Mouse (Mus musculus) right cerebral cortex, postnatal 25 days (tissue): Measurements from ENCODE around the gene Ucp1.
A peak's percentile ranks its signal among the peaks of the same experiment; 100 is the strongest.
"Not testable (repeated sequence)": the region's sequence is repeated elsewhere in the genome, so short reads cannot be mapped to it uniquely, and the experiment has no call there.

Experiments used
- DNase-seq: peaks from one replicate; pipeline ENCODE4 v3.0.0; 2022

Gene Ucp1

DNA sequence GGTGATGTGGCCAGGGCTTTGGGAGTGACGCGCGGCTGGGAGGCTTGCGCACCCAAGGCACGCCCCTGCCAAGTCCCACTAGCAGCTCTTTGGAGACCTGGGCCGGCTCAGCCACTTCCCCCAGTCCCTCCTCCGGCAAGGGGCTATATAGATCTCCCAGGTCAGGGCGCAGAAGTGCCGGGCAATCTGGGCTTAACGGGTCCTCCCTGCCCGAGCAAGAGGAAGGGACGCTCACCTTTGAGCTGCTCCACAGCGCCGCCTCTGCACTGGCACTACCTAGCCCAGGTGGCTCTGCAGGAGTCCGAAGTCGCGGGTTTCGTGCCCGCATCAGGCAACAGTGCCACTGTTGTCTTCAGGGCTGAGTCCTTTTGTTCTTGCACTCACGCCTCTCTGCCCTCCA lies at the start of gene Ucp1:
TSS of gene Ucp1 (plus strand) at position 177 of the 400 bp plus-strand sequence.
- no peak for DNase-seq

DNA sequence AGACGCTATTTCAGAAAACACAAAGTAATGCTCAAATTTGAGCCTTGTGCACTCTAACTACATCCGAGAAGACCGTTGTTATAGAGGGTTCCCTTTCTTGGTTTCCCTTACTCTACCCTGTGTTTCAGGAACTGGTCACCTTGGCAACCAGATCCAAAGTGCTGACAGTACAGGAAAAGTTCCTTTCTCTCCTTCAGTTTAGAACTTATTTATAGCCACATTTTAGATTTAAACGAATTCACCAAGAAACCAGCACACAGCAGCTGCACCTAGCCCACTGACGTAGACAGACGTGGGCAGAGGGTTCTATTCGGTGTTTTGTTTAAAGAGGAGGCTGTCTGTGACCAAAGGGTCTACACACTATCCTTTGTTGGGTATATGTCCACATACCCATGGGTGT lies 46.0 kb upstream of the Ucp1 start:
- peak; percentile 35 for DNase-seq

DNA sequence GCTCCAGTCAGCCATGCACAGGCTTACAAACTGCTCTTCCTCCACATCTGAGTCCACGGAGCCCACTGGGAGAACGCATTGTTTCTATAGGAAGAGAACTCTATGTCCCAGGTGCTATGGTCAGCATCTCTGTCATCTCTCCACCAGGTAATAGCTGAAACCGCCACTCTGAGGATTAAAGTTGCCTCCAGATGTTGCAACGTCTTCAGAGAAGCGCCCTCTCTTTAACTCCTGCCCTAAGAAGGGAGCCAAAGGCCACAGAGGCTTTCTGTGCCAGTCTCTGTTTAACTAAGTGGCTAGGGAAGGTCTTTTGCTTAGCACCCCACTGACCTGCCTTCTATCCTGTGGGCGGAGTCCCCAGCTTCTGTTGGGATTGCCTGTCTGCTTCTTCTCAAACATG lies 39.3 kb upstream of the Ucp1 start:
- DNase-seq, result no peak

DNA sequence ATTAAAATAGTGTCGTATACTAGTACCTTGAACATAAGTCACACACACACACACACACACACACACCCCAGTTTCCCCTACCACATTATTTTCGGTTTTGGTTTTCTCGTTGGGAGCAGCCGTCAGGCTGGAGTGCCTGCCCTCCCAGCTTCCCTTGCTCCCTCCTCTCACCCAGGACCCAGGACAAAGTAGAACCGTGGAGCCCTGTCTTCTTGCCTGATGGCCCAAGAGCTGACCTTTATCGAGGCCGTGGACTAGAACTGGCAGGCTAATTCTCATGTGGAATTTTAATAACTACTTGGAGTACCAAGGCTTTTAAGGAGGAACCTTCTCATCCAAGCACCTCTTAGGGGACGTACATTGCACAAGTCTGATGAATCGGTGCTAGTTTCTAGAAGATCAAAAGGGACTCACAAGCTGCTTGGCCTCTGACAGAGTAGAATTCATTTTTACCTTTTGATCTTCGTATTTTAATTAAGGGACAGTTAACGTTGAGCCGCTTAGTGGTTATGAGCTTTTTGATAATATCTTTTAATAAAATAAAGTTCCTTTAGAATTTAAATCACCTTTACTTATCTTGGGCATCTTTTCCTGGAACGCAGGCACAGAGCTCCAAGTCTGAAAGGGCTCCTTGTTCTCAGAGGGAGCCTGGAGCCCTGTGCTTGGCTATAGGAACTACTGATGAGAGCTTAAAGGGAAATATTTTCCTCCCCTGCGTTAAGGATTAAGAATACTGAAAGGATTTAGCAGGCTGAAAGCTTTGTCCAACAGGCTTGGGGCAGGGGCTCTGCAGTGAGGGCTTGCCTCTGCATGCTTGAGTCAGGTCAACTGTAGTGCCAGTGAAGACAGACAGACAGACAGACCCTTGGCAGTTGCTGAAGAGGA lies 38.5 kb upstream of the Ucp1 start:
- no peak for DNase-seq

DNA sequence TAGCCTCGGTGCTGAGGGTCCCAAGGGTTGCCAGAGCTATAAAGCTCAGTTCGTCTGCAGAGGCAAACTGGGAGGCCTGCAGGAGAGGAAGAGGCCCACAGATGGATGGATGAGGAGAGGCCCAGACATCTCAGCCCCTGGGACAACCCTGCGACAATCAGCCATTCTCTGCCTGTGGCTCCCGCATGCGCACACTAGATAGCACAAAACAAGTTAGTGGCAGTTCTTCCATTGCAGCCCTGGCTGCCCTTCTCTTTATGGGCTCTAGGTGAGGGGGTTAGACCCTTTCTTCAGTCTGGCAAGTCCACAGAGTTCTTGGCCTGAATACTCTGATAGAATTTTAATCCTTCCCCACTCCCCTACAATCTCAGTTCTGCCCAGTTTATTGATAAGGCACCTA lies 37.4 kb upstream of the Ucp1 start:
- no peak for DNase-seq

DNA sequence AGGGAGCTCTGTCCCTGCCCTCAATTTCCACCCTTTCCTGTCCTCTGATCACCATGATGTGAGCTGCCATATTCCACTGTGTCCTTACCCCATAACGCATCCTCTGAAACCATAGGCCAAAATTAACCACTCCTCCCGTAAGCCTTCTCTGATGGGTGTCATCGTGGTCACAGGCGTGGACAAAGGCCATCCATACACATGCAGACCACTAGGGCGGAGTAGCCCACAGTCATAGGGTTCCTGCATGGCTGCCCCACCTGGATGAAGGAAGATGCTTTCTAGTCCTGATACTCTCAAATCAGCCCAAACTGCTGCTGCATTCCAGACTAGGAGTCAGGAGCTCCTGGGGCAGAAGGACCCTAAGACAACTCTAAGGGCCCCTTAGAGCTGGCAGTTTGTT lies 32.5 kb upstream of the Ucp1 start:
- DNase-seq, result no peak

DNA sequence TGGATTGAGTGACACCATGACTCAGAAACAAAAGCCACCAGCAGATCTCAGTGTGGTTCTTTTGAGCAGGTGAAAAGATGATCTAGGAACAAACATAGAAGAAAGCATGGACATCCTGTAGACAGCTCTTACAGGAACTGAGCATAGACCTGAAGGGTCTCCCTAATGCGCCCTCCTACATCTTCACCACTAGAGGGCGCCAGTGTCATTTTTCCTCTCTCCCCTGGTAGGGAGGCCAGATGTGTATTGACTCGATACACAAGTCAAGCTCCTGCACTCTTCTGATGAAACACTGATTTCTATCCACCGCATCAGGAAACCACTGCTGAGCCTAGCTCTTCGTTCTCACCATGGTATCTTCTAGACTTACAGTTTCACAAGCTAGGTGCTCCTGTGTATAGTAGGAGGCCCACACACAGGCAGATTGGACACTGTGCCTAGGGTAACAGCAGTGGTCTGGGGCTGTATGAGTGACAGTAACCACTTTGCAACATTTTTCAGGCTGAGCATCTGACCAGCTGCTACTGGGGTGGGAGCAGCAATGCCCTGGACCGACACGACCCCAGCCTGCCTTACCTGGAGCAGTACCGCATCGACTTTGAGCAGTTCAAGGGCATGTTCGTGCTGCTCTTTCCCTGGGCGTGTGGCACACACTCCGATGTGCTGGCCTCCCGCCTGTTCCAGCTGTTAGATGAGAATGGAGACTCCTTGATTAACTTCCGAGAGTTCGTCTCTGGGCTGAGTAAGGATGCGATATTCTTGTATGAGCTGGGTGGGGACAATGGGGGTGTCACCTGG lies 29.5 kb upstream of the Ucp1 start:
- DNase-seq, result peak; percentile 27

DNA sequence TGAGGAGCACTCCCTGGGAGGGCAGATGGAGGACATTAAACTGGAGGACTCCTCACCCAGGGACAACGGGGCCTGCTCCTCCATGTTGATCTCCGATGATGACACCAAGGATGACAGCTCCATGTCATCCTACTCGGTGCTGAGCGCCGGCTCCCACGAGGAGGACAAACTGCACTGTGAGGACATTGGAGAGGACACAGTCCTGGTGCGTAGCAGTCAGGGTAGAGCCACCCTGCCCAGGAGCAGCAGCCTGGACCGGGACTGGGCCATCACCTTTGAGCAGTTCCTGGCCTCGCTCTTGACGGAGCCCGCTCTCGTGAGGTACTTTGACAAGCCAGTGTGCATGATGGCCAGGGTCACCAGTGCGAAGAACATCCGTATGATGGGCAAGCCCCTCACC lies 19.0 kb upstream of the Ucp1 start:
- no peak for DNase-seq

DNA sequence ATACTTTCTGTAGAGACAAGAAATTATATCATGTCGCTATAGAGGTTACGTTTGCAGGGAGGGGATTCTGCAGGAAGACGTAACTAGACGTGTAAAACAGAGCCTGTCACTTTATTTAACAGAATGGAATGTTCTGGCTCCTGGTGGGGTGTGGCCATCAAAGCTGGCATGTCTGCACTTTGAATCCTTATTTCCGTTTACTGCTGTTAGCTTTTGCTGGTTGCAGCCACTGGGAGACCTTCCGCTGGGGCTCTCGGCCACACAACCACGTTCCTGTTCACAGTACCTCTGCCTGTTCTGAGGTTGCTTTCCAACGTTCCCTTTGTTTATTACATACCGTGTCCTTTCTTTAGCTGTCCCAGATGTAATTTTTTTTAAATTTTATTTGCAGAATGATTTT lies 17.7 kb upstream of the Ucp1 start:
- no peak for DNase-seq

DNA sequence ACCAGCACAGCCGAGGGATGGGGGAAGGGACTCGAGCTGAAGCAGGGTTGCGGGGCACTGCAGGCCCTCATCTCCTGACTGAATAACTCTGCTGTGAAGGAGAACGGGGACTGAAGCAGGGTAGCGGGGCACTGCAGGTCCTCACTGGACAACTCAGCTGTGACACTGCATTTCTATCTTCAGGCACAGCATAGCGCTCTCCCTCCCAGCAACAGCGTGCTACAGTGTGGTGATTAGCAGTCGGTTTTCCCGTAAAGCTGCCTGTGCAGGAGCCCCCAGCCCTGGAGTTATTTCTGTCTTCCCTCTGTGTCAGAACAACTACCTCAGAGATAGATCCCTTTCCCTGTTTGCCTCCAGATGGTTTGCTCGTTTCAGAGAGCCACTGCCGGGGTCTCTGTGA lies 15.7 kb upstream of the Ucp1 start:
- no peak for DNase-seq

DNA sequence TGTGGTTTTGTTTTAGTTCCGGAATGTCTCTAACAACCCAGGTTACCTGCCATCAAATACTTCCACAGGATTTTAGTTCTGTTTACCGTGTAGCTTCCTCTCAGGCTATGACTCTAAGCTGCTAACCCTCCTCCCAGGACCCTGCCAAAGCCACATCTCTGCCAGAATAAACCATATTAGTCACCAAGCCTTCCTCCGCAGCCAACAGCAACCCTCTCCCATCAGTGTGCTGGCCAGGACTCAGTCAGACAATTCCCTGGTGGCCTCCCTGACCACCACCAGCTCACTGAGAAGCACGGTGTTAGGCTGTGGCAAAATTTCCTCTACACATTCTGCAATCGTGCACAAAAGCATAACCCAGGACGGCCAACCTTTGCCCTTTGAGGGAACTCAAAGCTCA lies 11.7 kb upstream of the Ucp1 start:
- no peak for DNase-seq

DNA sequence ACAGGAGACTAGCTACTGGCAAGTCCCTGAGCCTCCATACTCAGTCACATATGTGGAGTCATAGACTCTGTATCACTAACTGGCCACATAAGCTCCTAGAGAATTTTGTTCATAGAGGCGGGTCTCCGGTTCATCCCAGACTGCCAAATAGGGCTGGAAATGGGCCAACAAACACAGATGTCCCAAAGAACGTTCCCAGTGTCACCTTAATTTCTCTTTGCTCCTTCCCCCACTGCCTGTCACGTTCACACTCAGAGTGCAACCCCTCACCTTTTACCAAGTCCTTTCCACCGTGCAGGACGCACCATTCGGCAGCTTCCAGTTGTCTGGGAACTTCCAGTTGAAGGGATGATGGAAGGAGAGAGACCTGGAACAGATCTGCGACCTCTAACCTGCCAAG lies 4.8 kb upstream of the Ucp1 start:
- DNase-seq, result no peak

DNA sequence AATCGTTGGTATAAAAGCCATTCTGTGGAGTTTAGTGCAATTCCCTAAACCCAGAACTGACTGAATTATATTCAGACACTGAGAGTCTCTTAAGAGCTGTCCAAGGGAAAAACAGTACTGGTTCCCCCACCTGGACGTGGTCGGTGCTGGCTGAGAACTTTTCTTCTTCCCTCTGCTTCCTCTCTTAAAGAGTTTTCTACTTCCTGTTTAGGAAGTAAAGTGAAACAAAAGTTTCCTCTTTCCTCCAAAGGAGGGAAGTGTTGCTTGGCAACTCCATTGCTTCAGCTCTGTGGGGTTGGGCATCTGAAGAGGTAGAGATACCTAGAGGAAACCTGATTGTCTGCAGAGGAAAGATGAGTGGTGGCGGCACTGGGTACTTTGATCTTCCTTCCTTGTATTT lies 7.2 kb downstream of the Ucp1 start:
- no peak for DNase-seq

DNA sequence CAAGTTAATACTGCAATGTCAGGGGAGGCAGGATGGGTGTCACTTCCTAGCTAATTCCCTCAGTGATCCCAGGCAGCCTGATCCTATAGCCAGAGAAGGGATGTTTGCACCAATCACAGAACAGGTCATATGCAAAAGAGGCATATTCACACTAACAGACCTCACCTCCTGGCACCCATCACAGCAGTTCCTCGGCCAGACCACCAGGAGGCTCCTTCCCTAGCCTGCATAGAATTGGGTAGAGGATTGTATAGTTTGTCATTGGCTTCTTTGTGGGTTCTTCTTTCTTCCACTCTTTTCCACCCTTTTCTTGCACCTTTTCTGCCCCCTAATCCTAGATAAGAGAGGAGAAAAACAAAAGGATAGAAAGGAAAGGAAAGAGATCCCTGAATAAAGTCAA lies 10.0 kb downstream of the Ucp1 start:
- no peak for DNase-seq

DNA sequence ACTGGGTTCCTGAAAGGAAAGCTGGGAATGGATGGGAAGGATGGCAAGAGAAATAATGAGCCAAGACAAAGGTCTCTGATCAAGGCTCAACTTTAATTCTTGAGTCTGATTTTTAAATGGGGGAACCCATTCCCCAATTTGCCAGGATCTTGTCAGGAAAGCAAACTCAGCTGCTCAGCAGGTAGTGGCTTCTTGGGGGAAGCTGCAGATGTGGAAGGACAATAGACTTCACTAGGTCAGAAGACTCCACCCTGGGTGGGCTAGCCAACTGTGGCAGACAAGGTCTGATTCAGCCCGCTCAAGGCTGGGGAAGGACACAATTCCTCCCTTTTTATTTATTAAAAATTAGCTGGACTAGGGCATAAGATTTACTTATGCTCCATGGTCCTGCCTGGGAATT lies 14.8 kb downstream of the Ucp1 start:
- no peak for DNase-seq

DNA sequence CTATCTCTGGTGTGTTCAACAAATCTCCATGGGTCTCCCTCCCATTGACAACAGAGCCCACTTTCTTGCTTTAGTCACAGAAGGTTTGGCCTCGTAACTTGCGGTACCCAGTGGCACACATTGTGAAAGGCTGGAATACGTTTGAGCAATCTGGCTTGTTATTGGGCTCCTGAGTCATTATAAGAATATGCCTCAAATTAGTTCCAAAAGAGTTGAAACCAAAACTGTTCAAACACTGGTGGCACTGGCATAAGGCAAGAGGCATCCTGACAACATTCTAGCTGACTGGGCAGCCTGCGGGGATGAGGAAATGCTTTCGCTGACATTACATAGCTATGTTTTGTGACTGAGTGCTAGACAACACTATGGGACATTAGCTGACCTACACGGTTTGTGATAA lies 19.7 kb downstream of the Ucp1 start:
- DNase-seq, result no peak

DNA sequence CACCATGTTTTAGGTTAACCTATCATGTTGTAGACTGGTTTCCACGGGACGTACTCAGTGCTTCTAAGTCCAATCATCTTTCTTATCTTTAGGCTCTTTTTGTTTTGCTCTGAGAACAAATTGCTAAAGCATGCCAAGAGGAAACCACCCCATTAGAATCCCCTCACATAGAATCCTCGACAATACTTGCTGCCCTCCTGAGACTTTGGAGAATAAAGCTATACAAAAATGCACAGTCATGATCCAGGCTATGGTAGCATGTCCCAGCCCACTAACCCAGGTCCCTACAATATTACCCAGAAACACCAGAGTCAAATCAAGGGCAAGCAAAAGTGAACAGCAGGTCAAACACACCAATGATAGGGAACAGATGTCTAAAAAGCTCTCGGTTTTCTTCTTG lies 24.9 kb downstream of the Ucp1 start:
- DNase-seq, result not testable (repeated sequence)

DNA sequence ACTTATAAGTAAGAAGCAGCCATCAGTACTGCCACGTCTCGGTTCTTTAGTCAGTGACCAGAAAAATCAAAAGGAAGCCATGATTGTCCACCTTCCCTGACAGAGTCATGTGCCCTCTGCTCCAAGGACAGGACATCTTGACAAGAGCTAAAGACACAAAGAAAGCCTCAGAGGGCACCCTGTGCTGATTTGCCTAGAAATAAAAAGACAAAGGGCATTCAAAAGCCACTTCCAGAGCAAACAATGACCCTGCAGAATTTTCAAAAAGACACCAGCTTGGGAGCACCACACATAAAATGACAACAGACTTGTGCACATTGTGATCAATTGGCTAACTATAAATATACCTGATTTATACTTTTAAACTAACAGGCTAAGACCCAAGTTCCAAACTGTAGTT lies 25.5 kb downstream of the Ucp1 start:
- DNase-seq, result no peak

DNA sequence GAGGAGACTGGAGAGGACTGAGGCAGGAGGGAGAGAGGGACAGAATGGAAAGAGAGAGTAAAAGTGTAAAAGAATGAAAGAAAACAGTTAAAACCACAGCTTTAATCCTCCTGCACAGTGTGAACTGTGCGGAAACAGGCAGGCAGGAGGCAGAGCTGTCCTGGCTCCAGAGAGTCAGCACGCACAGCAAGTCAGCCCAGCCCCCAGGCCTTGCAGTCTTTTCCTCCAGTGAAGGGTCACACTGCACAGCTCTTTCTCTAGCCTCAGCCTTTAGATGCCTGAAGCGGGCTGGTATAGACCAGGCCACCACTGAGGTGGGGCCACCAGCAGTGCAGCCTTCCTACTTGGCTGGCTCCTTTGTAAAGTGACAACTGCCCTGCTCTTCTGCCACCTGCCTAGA lies 30.4 kb downstream of the Ucp1 start:
- no peak for DNase-seq

DNA sequence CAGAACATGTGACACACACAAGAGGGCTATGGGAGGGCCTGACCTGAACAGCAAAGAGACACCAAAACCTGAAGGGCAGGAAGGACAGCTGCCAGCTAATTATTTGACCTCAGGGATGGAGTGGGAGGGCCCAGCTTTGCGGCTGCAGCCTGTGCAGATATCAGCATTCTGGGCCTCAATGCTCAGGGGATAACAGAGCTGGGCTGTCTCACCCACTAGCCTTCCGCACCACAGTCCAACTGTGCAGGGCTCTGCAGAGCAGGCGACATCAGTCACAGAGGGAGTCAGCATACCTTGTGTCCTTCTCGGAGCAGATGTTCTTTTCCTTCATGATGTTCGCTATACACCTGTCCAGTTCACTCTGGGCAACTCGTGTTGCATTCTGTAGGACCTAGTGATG lies 32.2 kb downstream of the Ucp1 start:
- no peak for DNase-seq

DNA sequence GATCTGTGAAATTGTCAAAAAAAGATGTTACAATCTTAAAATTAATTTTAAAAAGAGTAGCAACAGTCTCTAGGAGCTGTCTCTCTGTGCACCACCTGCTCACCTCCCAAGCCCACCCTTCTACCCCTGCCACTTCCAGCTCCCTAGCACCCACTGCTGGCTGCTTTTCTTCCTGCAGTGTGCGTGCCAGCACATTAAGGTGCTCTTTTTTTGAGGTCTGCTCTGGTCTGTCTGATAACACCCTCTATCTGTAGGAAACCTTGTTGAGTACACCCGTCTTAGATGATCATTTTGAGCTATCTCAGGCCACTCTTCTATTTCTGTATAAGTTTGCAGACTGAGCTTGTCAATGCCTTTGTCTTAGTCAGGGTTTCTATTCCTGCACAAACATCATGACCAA lies 32.9 kb downstream of the Ucp1 start:
- no peak for DNase-seq

DNA sequence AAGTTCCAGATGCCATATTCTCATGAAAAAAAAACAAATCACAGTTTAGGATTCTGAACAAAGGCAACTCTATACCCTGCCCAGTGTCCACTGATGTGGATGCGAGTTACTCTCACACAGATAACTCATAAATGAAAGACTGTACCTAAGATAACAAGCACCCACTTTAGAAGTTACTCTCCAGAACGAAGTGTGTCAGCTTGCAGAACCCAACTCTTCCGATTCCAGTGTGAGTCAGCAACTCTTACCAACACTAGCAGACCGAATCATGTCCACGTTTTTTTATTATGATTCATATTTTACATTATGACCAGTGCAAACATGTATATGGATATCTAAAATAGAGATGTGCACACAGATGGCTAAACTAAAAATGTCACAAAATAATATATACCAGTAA lies 37.7 kb downstream of the Ucp1 start:
- DNase-seq, result no peak

DNA sequence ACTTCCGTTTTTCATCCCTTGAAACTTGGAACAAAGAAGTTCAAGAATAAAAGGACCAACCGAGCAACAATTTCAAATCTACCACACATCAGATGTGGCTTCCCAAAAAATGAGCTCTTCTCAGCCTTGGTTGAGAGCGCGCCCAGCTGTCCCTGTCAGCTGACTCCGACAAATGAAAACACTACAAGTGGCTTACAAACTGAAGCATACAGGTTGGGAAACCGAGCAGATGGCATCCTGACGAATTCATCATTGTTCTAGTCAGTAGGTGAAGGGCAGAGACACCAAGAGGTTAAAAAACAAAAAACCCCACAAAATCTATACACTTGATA lies 41.4 kb downstream of the Ucp1 start:
- DNase-seq, result no peak

DNA sequence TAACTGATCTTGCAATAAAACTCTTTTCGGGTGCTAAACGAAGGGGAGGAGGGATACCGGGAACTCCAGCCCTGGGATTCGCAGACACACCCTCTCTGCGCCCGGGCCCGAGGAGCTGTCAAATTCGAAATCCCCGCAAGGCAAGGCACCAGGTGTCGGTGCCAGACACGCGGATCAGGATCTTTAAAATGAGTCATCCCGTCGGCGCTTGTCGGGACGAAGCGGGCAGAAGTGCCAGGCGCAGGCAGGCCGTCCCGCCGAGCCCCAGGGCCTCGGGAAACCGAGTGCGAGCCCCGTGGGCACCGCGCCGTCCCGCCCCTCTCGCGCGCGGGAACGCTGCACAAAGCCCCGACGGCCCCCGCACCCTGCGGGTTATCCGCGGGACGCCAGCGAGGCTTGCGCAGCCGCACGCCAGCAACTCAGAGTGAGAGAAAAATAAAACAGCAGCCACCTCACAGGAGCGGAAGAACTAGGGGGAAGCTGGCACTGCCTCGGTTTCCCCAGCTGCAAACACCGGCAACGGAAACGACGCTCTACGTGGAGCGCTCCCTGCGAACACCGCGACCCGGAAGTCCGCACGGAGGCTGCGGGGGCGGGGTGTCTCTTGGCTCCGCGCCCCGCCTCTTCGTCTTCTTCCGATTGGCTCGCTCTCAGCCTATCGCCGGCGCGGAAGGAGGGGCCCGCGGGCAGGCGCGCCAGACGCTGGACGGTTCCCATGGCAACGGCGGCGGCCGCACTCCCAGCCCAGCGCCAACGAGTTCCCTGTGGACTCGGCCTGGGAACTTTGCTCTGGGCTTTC lies 41.9 kb downstream of the Ucp1 start, which contains the start of gene Elmod2:
TSS of gene Elmod2 (minus strand) at position 588 of the 799 bp plus-strand sequence.
- DNase-seq, result peak; percentile 98
